Mouse (Mus musculus) ovary, adult 10 weeks (tissue): ENCODE data around the gene Dkk3. TPM values are rescaled to one million over a fixed set of nuclear protein-coding genes. Genes with fewer than 3 reads are reported as not detected.

Experiments used
- polyA plus RNA-seq: library from polyadenylated mRNA; stranded (reverse); fragments of 350-450 nt; fragmentation: Illumina TruSeq; extraction: RNeasy Lipid Tissue Mini Kit (QIAGEN cat#74804); gene quantifications from one replicate; pipeline ENCODE4 v1.2.3, GENCODE M21; 2014

The Dkk3 gene
- polyA plus RNA-seq, result 80.6 TPM

DNA sequence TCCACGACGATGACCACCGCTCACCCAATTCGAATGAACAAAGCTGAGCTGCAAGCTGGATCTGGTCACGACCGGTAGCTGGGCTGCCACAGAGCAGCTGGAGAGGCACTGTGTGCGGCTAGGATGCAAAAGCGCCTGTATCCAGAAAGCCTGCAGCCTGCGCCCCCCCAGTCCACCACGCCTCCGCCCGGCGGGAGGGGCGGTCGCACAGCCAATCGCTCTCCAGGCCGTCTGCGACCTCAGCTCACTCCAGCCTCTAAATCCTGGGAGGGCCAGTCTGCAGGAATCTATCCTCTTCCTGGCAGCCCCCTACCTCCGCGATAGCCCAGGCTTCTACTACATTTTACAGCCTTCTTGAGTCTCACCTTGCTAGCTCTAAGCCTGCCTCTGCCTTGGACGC, at the start of gene Dkk3:
Gene Dkk3 (minus strand): TSS at position 116 of the 400 bp plus-strand sequence.

Other genes starting within 250 kb of the Dkk3 start
- gene Usp47, start 135.6 kb downstream of the Dkk3 start, polyA plus RNA-seq, result 132 TPM
- gene Mical2, start 66.8 kb upstream of the Dkk3 start, polyA plus RNA-seq, result 17.6 TPM